Mouse (Mus musculus) regulatory T cell (primary cell): ENCODE results near the gene Plin5.

Source experiments
- in situ Hi-C: fragments of 300-600 bp; cut with MboI, MseI; formaldehyde crosslinking; loops from one replicate; pipeline ENCODE4 v1.15.1; 2025; ENCODE audit warnings: high pct_unique_total_duplicates

Plin5 gene

DNA sequence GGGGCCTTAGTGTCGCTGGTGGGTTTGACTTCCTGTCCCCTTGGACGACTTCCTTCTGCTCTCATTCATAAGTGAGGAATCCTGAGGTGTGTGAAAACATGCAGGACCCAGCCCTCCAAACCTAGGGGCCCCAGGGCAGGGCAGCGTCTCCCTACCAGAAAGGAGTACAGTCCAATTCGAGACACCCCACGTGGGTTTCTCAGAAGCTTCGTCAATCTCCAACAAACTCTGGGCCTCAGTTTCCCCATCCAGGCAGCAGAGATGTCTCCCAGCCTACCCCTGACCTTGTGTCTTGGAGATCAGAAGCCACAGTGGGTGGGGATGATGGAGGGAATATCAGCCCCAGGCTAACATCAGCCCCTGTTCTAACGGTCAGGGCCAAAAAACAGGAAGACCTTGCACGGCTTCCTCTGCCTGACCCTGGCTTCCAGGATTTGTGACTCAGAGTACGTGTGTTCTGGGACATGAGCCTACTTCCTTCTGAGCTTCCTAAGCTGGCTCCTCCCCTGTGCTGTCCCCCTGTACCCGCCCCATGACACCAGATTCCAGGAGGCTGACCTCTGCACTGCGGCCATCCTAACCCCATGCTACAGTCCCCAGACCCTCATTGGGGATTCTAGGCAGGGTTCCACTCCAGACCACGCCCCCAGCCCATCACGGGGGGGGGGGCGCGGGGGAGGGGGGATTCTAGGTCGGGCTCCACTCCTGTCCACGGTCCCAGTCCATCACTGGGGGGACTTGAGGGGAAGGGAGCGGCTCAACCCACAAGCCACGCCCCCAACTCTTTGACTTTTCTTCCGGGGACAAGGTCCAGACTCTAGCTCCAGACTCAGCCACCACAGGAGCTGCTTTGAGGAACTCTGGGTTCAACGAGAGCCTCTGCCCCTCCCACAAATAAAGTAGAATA lies 16.3 kb upstream of the Plin5 start:
- in situ Hi-C loops = loop anchor here (5.0 kb wide), 1 partner anchor 114 kb away; no protein-coding TSS in a partner anchor

DNA sequence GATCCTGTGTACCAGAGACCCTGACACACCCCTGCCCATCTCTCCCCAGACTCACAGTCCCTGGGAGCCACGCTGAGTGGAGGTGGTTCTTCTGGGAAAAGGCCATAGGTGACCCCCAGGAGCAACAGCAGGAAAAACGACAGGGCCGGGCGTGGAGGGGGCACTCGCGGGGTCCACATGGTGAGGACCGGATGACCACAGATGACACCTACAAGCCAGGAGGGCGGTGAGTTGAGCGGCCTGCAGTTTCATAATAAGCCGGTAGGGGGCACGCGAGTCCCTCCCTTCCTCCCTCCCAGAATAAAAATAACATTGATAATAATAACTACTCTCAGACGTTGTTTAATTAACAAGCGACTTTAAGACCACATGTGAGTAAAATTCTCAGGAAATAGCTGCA lies 15.3 kb upstream of the Plin5 start:
- in situ Hi-C loops = loop anchor here (5.0 kb wide), 1 partner anchor 115 kb away; no protein-coding TSS in a partner anchor

DNA sequence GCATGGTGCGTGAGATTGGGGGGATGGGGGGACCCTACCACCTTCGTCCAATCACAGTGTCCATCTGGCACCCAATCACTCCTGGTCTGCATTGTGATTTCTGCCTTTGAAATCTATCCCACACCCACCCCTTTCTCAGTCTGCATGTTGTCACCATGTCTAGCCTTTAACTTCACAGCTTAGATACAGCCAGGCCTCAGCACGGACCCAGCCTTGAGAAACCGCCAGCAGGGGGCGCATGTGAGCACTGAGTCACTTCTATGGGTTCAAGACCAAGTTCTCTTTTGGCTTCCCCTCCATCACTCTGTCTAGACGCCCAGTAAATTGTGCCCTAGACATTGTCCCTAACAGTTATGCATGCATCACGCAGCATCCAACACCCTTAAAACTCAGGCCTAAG lies 14.4 kb upstream of the Plin5 start:
- in situ Hi-C loops = loop anchor here (5.0 kb wide), 1 partner anchor 115 kb away; no protein-coding TSS in a partner anchor

DNA sequence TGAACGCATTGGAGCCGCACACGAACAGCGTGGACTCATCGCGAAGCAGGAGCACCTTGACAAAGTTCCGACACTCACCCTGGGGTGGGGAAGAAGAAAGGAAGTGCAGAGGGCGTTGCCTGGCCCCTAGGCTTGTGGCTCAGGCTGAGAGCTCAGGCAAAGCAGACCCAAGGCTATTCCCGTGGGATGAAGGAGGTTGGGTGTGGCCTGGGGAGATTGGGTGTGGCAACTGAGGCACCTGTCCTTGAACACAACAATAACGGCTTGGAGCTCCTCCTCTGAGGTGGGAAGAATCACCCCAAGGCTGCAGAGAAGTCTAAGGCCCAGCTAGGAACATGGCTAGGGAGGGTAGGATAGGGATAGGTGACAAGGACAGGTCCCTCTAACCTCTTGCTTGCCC lies 13.7 kb upstream of the Plin5 start:
- in situ Hi-C loops = loop anchor here (5.0 kb wide), 1 partner anchor 116 kb away; no protein-coding TSS in a partner anchor

DNA sequence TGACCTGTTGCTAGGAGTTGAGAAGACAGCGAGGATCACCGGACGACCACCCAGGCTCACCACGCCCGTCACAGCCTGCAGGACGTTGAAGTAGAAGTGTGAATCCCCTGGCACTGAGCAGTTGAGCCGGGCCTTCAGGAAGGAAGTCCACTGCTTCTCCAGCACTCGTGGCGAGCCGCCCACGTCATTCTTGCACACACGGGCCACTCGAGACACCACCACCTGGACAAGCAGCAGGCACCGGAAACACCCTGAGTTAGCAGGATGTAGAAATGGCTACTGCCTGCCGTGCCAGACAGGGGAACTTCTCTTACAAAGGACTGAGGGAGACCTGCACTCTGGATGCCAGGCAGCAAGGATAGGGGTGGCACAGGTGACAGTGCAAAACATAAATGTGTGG lies 10.8 kb upstream of the Plin5 start:
- in situ Hi-C loops = no loop called here

DNA sequence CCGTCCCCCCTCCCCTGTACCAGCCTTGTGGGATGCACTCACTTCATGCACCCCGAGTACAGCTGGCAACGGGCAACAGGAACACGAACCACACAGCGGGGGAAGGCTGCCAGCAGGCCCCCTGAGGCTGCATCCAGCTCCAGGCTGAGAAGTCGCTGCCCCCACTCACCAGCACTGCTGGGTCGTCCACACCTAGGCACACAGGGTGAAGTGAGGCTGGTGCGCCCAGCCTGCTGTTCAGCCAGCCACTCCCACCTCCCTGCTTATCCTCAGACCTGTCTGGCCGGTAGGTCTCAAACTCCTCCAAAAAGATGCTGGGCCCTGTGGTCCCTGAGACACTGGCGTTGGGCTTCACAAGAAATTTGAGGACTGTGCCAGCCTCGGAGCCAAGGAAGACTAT lies 8.8 kb upstream of the Plin5 start:
- in situ Hi-C loops = no loop called here

DNA sequence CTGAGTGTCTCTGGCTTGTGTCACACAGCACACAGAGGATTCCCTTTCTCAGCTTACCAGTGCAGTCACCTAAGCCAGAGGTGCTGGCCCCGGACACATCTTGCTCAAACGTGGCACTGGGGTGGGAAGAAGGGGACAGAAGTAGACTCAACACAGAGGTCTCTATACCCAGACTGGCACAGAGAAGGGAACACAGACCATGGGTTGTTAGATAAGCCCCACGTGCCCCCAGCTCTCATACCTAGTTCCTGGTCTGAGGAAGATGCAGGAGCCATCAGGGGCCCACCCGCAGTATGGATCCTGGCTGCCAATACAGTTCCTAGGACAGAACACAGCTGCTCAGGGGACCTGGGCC lies 7.9 kb upstream of the Plin5 start:
- in situ Hi-C loops = no loop called here

DNA sequence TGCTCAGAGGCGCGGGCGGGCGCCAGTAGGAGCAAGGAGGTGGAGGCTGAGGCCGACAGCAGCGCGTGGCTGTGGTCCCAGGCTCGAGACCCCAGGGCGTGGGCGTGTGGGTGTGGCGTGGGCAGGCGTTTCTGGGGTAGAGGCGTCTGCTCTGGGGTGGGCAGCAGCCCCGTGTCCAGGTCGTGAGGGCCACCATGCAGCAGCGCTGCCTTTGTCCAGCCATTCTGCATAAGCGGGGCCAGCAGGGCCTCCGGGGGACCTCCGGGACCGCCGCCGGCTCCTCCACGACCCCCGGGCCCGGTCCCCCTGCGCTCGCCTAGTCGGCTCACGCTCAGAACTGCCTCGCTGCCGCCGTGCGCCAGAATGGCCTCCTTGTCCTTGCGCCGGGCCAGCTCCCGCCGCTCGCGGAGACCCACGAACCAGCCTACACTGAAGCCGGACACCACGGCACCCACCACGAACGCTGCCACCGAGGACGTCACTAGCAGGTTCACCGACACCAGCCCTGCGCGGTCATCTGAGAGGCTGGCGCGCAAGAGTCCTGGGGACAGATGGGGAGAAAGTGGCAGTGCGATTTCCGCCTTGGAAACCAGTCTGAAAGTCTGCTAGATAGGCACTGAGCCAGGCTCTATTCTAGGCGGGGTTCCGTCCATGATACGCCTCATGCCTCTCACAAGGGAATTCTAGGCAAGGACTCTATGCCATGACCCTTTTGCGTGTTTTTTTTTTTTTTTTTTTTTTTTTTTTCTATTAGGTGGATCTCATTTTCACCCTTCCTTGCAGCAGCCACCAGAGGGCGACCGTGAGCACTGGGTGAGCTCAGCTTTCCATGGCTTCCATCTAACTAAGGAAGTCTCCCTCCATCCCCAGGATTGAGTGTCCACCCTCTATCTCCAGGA lies 7.2 kb upstream of the Plin5 start:
- in situ Hi-C loops = no loop called here

DNA sequence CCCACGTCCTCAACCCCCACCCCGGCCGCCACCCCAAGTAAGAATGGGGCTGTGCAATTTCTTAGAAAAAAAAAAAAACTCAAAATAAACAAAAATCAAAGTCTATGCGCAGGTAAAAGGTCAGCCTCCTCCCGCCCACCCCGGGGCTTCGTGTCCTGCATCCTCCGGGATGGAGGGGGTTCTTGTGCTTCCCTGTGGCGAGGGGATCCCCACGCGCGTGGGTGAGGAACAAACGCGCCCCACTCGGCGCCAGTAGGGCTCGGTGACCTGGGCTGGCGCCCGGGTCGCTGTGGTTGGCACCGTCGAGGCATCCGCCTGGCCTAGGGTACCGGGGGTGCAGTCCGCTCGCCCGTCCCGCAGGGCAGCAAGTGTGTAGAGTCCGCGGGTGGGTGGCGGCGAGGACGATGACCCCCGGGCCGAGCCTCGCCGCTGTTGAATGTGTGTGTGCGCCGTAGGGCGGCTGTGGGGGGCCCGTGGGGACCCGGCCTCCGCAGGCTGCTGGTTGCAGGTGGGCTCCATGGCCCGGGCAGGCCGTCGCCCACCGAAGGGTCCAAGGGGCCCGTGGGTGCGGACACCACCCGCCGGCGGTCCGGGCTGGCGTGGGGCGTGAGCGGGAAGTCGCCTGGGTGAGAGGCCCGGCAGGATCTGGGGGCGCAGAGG lies 6.4 kb upstream of the Plin5 start:
- in situ Hi-C loops = no loop called here

DNA sequence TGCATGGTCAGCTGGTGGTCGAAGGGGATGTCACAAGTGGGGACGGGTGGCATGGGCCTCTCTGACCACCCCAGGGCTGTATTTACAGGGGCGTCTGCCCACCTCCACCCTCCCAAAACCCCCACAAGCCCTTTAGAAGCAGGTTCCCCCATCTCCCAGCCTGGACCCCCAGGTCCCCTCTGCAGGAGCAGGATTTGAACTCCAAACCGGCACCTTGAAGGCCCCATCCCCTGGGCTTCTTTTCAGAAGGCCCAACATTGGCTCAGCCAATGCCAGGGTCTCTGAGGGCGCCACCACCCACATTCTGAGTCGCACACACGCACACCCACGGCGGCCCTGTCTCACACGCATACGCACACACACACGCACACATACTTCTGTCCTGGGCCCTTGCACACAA lies 5.8 kb upstream of the Plin5 start:
- in situ Hi-C loops = no loop called here

DNA sequence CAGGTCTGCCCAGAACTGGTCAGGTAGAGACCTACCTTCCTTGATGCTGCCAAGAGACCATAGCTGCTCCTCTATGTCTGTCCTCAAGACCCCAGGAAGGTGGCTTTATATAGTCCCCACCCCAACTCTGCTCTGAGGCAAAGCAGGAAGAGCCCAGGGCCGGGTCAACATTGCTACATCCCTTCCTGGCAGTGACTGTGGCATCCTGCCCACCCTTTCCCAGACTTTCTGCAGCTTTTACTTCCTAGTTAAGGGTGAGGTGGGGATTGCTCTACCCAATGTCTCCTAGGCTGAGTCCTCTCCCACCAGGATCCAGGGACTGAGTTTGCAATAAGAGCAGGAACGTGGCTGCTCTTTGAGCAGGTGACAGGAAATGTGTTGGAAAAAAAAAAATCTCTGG lies 4.4 kb upstream of the Plin5 start, which contains the start of gene Lrg1:
Gene Lrg1, minus strand, starts transcription at position 176 of the 400 bp plus-strand sequence.
- in situ Hi-C loops = no loop called here

DNA sequence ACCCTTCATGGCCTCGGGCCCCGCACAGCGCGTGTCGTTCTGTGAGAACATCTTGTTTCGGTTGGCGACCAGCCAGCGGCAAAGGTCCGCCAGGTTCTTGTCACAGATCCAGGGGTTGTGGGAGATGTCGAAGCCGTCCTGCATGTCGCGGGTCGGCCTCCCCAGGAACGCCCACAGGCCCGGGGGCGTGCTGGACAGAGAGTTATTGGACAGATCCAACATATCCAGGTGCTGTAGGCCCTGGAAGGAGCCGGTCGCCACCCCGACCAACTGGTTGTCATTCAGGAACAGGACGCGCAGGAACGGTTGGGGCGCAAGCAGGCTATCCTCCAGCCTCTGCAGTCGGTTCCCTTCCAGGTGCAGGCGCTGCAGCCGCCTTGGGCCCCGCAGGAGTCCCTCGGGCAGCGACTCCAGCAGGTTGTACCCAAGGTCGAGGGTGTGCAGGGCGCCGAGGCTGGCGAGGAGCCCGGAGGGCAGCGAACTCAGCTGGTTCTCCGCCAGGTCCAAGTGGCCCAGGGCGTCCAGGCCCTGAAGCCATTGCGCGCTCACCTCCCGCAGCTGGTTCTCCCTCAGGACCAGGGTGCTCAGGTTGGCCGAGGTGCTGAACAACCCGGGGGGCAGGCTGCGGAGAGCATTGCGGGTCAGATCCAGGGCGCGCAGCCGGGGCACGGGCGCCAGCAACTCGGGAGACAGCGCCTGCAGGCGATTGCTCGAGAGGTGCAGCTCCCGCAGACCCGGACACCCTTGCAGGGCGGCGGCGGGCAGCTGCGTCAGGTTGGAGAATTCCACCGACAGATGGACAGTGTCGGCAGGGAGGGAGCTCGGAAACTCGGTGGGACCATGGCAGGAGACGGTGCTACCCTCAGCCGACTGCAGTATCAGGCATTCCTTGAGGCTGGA lies 2.8 kb upstream of the Plin5 start:
- in situ Hi-C loops = no loop called here

DNA sequence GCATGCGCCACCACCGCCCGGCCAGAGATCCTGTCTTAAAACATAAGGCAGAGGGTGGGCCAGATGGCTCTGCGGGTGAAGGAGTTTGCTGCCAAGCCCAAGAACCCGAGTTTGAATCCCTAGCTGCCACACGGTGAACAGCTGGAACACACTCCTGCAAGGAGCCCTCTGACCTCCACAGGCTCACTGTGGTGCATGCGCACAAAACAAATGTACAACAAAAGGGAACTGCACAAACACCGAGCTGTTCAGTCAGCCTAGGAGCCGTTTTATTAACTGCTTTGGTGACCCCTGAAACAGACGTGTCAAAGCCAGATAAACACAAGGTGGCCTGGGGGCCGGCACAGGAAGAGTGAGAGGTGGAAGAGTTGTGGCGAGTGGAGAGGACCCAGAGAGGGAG lies 2.0 kb upstream of the Plin5 start:
- in situ Hi-C loops = no loop called here

DNA sequence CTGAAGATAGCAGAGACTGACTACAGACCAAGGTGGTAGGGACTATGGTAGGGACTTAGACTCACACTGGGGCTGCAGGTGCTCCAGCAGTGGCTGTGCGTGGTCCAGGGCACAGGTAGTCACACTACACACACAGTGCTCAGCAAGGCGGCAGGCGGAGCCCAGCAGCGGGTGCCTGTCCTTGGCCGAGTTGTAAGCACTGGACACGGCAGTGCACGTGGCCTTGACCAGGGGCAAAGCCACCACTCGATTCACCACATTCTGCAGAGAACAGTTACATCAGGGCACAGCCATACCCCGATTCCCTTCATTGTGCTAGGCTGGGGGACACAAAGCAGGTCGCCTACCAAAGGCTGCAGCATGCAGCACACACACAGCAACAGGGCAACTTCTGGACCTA lies 1.2 kb downstream of the Plin5 start:
- in situ Hi-C loops = no loop called here

DNA sequence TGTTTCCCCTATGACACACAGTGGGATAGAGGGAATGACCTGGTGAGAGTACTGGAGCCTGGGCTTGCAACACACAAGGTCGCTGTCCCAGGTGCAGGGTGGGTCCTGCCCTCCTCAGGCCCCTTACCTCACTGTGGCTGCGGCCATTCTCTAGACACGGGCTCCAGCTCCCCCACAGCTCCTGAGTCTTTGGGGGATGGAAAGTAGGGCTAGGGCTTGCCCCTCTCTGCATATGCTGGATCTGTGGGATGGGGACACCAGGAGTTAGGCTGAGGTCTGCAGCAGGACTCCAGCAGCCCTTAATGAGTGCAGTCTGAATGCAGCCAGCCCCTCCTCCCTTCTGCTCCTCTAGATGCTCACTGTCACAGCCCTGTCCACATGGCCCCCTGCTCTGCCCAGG lies 4.7 kb downstream of the Plin5 start:
- in situ Hi-C loops = no loop called here

DNA sequence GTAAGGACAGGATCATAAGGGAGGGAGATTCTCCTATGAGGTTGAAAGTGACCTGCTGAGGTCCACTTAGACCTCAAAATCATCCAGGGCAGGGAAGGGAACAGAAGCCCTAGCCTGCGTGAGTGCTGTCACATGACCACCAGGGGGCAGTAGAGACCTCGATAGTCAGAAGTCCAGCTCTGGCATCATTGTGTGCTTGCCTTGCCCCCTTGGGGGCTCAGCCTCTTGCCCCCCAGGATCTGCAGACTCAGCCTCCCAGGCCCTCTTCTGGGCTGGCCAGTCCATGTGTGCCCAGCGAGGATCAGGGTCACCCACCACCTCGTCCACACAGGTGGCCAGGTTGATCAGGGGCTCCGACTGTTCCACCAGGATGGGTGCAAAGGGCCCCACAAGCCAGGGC lies 5.5 kb downstream of the Plin5 start:
- in situ Hi-C loops = no loop called here

DNA sequence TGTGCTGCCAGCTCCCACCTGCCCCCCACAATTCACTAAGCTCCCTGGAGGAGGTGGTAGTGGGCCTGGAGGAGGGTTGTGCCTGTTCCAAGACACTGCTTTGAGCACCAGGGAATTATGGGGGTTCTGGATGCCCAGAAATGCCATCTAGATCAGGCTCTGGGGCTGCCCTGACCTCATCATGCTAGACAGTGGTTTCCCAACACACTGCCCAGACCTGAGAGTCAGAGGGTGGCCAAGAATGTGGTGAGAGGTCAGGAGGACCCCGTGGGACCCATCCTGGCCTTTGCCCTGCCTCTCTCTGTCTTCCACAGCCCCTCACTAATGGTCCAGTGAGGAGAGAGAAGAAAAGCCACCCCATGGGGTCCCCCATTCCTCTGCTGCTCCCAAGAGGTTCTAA lies 6.4 kb downstream of the Plin5 start:
- in situ Hi-C loops = no loop called here

DNA sequence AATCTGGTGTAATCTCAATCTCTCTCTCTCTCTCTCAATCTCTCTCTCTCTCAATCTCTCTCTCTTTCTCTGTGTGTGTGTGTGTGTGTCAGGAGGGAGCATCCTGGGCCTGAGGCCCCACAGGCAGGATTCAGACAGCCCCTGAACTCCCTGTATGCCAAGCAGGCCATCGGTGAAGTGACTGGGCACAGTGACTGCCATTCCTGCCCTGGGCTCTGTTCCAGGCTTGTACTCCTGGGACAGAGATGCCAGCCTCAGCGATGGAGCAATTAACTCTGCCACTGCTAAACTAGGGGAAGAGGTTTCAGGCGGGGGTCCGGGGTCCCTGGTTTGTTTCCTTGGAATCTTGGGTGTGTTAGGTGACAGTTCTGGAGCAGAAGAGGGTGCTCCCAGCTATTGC lies 6.8 kb downstream of the Plin5 start:
- in situ Hi-C loops = no loop called here

DNA sequence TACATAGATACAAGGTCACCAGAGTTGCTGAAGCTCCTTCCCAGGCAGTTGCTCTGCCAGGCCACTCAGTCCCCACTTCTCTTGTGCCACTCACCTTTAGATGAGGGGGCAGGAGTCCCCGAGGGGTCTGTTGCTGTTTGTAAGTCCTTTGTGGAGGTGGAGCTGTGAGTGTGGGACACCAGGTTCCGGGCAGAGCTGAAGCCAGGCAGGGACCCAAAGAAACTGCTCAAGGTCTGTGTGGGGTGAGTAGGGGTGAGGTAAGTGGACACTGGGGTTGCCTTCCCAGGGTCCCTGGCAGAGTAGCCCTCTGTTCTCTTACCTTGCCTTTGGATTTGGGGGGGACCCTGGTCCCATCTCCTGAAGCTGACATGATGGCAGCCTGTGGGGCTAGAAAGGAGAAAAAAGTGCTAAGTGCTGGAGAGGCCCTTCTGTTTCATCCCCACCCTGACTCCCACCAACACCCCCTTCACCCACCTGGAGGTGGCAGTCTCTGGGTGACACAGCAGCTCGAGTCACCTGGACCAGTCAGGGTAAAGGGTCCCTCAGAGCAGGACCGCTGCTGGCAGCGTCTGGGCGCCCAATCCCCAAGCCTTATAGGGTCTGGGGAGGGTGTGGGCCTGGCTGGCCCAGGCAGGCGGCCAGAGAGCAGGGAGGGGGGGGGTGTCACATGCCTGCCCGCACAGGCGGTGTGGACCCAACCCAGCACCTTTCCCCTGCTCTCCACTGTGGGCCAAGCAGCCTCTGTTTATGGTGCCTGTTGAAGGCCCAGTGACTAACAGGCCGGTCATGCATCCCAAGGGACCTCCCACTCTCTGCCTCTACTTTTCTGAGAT lies 8.0 kb downstream of the Plin5 start, which contains the start of gene Plin4:
Gene Plin4, minus strand, starts transcription at position 585 of the 833 bp plus-strand sequence.
- in situ Hi-C loops = no loop called here
